Mouse (Mus musculus) heart, postnatal 0 days (tissue): Measurements from ENCODE around the gene Spsb1. TPM values are rescaled to one million over a fixed set of nuclear protein-coding genes. Genes with fewer than 3 reads are reported as not detected.
A peak's percentile ranks its signal among the peaks of the same experiment; 100 is the strongest.

Source experiments
- ATAC-seq: fragments of 200-750 bp; cut with Nextera tagmentation; 2 replicates; pipeline ENCODE4 v1.8.0; 2017; ENCODE audit warnings: low read depth, moderate number of reproducible peaks, moderate library complexity; ENCODE audit not compliant: insufficient read depth
- DNase-seq: peaks from one replicate; pipeline ENCODE4 v3.0.0-alpha.2; 2016; ENCODE audit warnings: low spot score
- H3K27ac ChIP-seq: fragments of 300-500 bp; sonication (generic); 2 replicates; pipeline ENCODE4 v1.5.1; 2014; ENCODE audit warnings: low read depth, mild to moderate bottlenecking
- H3K27me3 ChIP-seq: fragments of 300-500 bp; sonication (generic); 2 replicates; pipeline ENCODE4 v1.6.1; 2014; ENCODE audit warnings: low read length, mixed read lengths; ENCODE audit not compliant: control insufficient read depth, insufficient read depth
- H3K36me3 ChIP-seq: fragments of 300-500 bp; sonication (generic); replicated peaks from 2 replicates; pipeline ENCODE4 v1.6.1; 2014; ENCODE audit warnings: low read length, mixed read lengths; ENCODE audit not compliant: control insufficient read depth, insufficient read depth
- H3K4me1 ChIP-seq: fragments of 300-500 bp; sonication (generic); 2 replicates; pipeline ENCODE4 v1.6.1; 2014; ENCODE audit warnings: antibody characterized with exemption; ENCODE audit not compliant: control insufficient read depth, insufficient read depth
- H3K4me2 ChIP-seq: fragments of 300-500 bp; sonication (generic); 2 replicates; pipeline ENCODE4 v1.6.1; 2014; ENCODE audit warnings: low read depth, mild to moderate bottlenecking, low read length, moderate library complexity
- H3K4me3 ChIP-seq: fragments of 300-500 bp; sonication (generic); 2 replicates; pipeline ENCODE4 v1.5.1; 2014; ENCODE audit warnings: low read depth, low read length
- H3K9ac ChIP-seq: fragments of 300-500 bp; sonication (generic); replicated peaks from 2 replicates; pipeline ENCODE4 v1.6.1; 2014; ENCODE audit warnings: low read depth, low read length, mixed read lengths
- H3K9me3 ChIP-seq: fragments of 300-500 bp; sonication (generic); replicated peaks from 2 replicates; pipeline ENCODE4 v1.6.1; 2016; ENCODE audit warnings: low read length; ENCODE audit not compliant: control insufficient read depth
- CTCF ChIP-seq: IDR thresholded peaks from 2 replicates; pipeline ENCODE4 v1.5.1; 2016; ENCODE audit warnings: antibody characterized with exemption, control low read depth, low read depth
- EP300 ChIP-seq: IDR thresholded peaks from 2 replicates; pipeline ENCODE4 v1.6.1; 2016; ENCODE audit warnings: antibody characterized with exemption, low read depth
- WGBS: fragments of 180-500 bp; shearing (Covaris S2); extraction: QIAGEN DNeasy Blood & Tissue Kit; methylation state at CpG from one replicate; pipeline ENCODE4 v1.1.7; 2014; 5-methylcytosine and 5-hydroxymethylcytosine counted together
- polyA plus RNA-seq: library from polyadenylated mRNA; unstranded; fragments of >200 nt; fragmentation: Nextera tagmentation; extraction: Ambion mirVana; gene quantifications from 2 replicates; pipeline ENCODE4 v1.2.1, GENCODE M21; 2015
- total RNA-seq: library from RNA; depleted of rRNA; stranded (reverse); fragments of >200 nt; gene quantifications from 2 replicates; pipeline ENCODE4 v1.2.3, GENCODE M21; 2014; ENCODE audit warnings: low replicate concordance

Spsb1 gene
- total and polyA plus RNA-seq, 2 experiments from 2014 or later, result 13.2 to 15.2 TPM

DNA sequence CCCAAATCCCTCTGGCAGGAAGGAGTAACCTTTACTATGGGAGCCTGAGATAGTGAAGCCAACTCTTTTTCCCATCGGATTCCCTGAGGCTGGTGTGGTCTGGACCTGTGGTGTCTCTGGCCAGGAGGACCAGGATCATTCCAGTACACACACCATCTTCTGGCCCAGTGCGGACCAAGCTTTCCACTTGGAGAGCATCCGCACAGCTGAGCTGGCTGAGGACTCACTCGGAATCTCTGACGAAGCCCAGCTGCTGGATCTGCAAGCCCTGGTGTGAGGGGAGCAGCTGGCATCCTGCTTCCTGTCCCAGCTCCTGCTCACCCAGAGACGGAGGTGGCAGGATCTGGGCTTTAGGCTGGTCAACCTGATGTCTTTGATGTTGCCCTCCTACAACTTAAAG is 78.1 kb downstream of the Spsb1 start:
- 59% methylated on average over 6 of the region's 6 CpGs for WGBS
- DNase-seq (no peak), ATAC-seq (0 out of 2 replicates have a peak, but pooled peaks have one; percentile 15)
- no peaks in the 10 kb centered on the region for H3K36me3 ChIP-seq
- H3K4me3 ChIP-seq, result no peak overlapping the region
- no peak for TF ChIP-seq EP300
- no peak for TF ChIP-seq CTCF
- no peaks in the 10 kb centered on the region for H3K27me3 ChIP-seq
- no peaks in the 10 kb centered on the region for H3K9me3 ChIP-seq
- H3K27ac ChIP-seq, result no peak overlapping the region
- H3K9ac ChIP-seq, result no peak overlapping the region
- no peak overlapping the region for H3K4me2 ChIP-seq
- H3K4me1 ChIP-seq, result no peaks in the 10 kb centered on the region

DNA sequence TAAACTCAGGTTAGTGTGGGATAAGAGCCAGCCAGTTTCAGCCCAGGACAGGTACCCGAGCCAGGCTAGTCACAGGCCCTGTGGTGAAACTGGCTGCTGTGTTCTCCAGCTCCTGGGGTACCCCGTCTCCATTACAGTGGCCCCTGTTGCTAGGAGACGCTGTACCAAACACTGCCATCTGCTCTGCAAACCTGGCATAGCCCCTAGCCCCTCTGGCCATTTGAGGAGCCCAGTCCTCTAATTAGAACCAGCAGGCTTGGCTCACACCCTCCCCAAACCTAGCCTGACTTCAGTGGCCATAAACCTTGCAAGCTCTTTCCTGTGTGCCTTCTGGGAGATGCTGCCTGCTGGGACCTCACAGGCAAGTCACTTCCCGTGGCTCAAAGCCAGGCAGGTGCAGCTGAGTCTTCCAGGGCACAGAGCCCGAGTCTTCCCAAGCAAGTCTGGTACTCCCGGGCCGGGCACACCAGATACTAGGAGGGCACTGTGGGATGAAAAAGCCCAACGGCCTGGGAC is 78.8 kb downstream of the Spsb1 start:
- DNase-seq (no peak), ATAC-seq (no peak)
- Histone ChIP-seq H3K27ac (no peak overlapping the region), H3K9ac (no peak overlapping the region), H3K4me2 (no peak overlapping the region), H3K36me3 (no peaks in the 10 kb centered on the region), H3K4me3 (no peak overlapping the region), H3K4me1 (no peaks in the 10 kb centered on the region), H3K27me3 (no peaks in the 10 kb centered on the region), H3K9me3 (no peaks in the 10 kb centered on the region)
- WGBS, result 72% methylated on average over 8 of the region's 8 CpGs
- TF ChIP-seq EP300 (no peak), CTCF (no peak)

DNA sequence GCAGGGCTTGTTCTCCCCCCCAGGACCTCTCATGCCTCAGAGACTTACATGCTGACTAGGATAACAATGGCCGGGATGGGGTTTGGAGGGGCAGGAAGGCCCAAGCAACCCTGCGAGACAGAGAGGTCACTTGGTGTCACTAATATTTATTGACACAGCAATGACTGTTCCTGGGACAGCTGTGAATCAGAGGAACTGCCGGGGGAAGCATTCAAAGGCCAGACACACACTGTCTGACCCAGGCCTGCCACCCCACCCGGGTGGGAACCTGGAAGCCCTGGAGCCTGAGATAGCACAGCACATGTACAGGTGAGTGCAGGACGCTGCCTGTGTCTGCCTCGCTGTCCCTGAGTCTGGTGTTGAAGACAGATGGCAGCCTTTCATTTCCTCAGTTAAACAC is 79.5 kb downstream of the Spsb1 start:
- Histone ChIP-seq H3K27ac (no peak overlapping the region), H3K4me1 (no peaks in the 10 kb centered on the region)

DNA sequence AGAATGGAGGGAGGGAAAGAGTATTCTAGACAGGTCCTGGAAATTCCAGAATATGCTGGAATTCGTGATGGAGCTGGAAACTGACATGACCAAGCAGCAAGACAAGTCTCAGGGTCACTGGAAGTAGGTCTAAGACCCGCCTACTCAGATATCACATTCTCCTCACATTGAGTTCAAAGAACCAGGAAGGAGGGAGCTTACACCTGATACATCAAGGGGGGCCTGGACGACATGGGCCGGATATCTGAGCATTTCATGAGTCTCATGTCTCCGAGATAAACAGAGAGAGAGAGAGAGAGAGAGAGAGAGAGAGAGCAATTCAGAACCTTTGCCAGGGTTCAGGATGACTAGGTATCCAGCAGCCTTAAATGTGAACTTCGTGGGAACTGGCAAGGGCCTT is 82.6 kb downstream of the Spsb1 start:
- Histone ChIP-seq H3K9me3 (0 out of 2 replicates have a peak, but pooled peaks cover 3% of the 10 kb centered on the region), H3K27me3 (no peaks in the 10 kb centered on the region), H3K9ac (no peak overlapping the region), H3K27ac (no peak overlapping the region), H3K4me3 (no peak overlapping the region), H3K4me2 (no peak overlapping the region), H3K36me3 (no peaks in the 10 kb centered on the region), H3K4me1 (peaks cover 4% of the 10 kb centered on the region; the same call in 1 of the 2 replicates)
- TF ChIP-seq EP300 (no peak), CTCF (no peak)
- DNase-seq (no peak), ATAC-seq (no peak)
- WGBS, result 57% methylated on average over 6 of the region's 6 CpGs

More for the DNA sequence above, 79.5 kb downstream of the Spsb1 start:
- DNase-seq, result no peak
- no peak overlapping the region for H3K9ac ChIP-seq
- ATAC-seq, result 0 out of 2 replicates have a peak, but pooled peaks have one; percentile 18
- H3K9me3 ChIP-seq, result 0 out of 2 replicates have a peak, but pooled peaks cover 1% of the 10 kb centered on the region
- WGBS, result 52% methylated on average over 6 of the region's 6 CpGs
- no peak overlapping the region for H3K4me2 ChIP-seq
- no peak overlapping the region for H3K4me3 ChIP-seq
- no peaks in the 10 kb centered on the region for H3K27me3 ChIP-seq
- H3K36me3 ChIP-seq, result no peaks in the 10 kb centered on the region
- TF ChIP-seq EP300 (no peak), CTCF (no peak)

DNA sequence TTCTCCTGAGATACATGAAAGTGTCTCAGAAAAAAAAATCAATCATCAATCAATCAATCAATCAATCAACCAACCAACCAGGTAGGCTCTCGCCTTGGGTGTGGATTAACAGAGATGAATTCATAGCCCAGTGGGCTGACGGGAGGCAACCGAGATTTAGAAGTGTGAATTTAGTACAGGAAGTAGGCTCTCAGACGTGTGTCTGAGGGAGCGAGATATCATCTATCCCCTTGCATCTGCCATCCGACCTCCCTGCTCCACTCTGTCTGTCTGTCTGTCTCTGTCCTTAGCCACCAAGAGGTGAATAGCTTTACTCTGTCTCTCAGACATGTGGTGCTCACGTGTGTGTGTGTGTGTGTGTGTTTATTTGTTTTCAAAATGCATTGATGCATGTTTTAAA is 83.3 kb downstream of the Spsb1 start:
- no peaks in the 10 kb centered on the region for H3K27me3 ChIP-seq
- no peak overlapping the region for H3K9ac ChIP-seq
- 0 out of 2 replicates have a peak, but pooled peaks cover 3% of the 10 kb centered on the region for H3K9me3 ChIP-seq
- ATAC-seq (no peak), DNase-seq (no peak)
- 62% methylated on average over 7 of the region's 7 CpGs for WGBS
- peaks cover 4% of the 10 kb centered on the region; the same call in 1 of the 2 replicates for H3K4me1 ChIP-seq
- no peaks in the 10 kb centered on the region for H3K36me3 ChIP-seq
- H3K4me2 ChIP-seq, result no peak overlapping the region
- TF ChIP-seq EP300 (no peak), CTCF (no peak)
- no peak overlapping the region for H3K27ac ChIP-seq
- no peak overlapping the region for H3K4me3 ChIP-seq

DNA sequence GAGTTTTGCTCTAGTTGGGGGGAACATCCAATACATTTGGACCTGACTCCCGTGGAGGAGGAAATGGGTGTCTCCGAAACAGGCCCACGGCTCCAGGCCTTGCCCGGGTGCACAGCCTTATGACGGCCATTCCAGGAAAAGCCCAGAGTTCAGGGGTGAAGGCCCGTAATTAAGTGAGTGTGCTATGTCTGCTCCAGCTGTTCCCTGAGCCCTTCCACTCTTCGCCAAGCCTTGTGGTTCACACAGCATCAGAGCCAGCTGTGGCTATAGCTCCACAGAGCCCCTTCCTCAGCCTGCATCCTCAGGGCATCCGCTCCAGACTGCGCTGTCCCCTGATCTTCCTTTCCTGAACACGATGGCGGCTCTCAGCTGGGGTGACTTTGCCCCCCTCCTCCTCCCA is 83.8 kb downstream of the Spsb1 start:
- Histone ChIP-seq H3K9ac (no peak overlapping the region), H3K4me2 (no peak overlapping the region), H3K36me3 (no peaks in the 10 kb centered on the region), H3K4me3 (no peak overlapping the region), H3K27ac (no peak overlapping the region), H3K4me1 (peaks cover 4% of the 10 kb centered on the region; the same call in 1 of the 2 replicates), H3K9me3 (0 out of 2 replicates have a peak, but pooled peaks cover 3% of the 10 kb centered on the region), H3K27me3 (no peaks in the 10 kb centered on the region)
- WGBS, result 82% methylated on average over 11 of the region's 11 CpGs
- no peak for DNase-seq
- TF ChIP-seq EP300, result no peak
- no peak for ATAC-seq
